Mouse (Mus musculus) neural tube, embryonic 11.5 days (tissue): Measurements from ENCODE around the gene Flt3. TPM values are rescaled to one million over a fixed set of nuclear protein-coding genes. Genes with fewer than 3 reads are reported as not detected.

ENCODE experiments used
- ATAC-seq: fragments of 200-750 bp; cut with Nextera tagmentation; 2 replicates; pipeline ENCODE4 v1.8.0; 2017; ENCODE audit warnings: moderate number of reproducible peaks, mild to moderate bottlenecking, moderate TSS enrichment, moderate library complexity; ENCODE audit not compliant: insufficient read depth, low FRiP score, low TSS enrichment
- DNase-seq: peaks from one replicate; pipeline ENCODE4 v3.0.0-alpha.2; 2015; ENCODE audit warnings: low spot score
- H3K27ac ChIP-seq: fragments of 300-500 bp; sonication (generic); 2 replicates; pipeline ENCODE4 v1.5.1; 2014; ENCODE audit warnings: low read depth, mild to moderate bottlenecking, low read length
- H3K27me3 ChIP-seq: fragments of 300-500 bp; sonication (generic); 2 replicates; pipeline ENCODE4 v1.6.1; 2014; ENCODE audit warnings: mild to moderate bottlenecking, low read length, mixed read lengths; ENCODE audit not compliant: control insufficient read depth, insufficient read depth
- H3K36me3 ChIP-seq: fragments of 300-500 bp; sonication (generic); 2 replicates; pipeline ENCODE4 v1.6.1; 2014; ENCODE audit warnings: mild to moderate bottlenecking, low read length, moderate library complexity, mixed read lengths; ENCODE audit not compliant: control insufficient read depth, insufficient read depth
- H3K4me1 ChIP-seq: fragments of 300-500 bp; sonication (generic); 2 replicates; pipeline ENCODE4 v1.6.1; 2014; ENCODE audit warnings: low read length, mixed read lengths; ENCODE audit not compliant: control insufficient read depth, insufficient read depth
- H3K4me2 ChIP-seq: fragments of 300-500 bp; sonication (generic); 2 replicates; pipeline ENCODE4 v1.6.1; 2014; ENCODE audit warnings: low read depth, mild to moderate bottlenecking, moderate library complexity
- H3K4me3 ChIP-seq: fragments of 300-500 bp; sonication (generic); 2 replicates; pipeline ENCODE4 v1.5.1; 2014; ENCODE audit warnings: low read depth, low read length
- H3K9ac ChIP-seq: fragments of 300-500 bp; sonication (generic); 2 replicates; pipeline ENCODE4 v1.6.1; 2014; ENCODE audit warnings: mild to moderate bottlenecking, low read length
- H3K9me3 ChIP-seq: fragments of 300-500 bp; sonication (generic); 2 replicates; pipeline ENCODE4 v1.6.1; 2016; ENCODE audit warnings: low read length; ENCODE audit not compliant: control insufficient read depth
- WGBS: fragments of 180-500 bp; shearing (Covaris S2); extraction: QIAGEN DNeasy Blood & Tissue Kit; methylation state at CpG from one replicate; pipeline ENCODE4 v1.1.7; 2014; 5-methylcytosine and 5-hydroxymethylcytosine counted together
- polyA plus RNA-seq: library from polyadenylated mRNA; unstranded; fragments of >200 nt; fragmentation: Nextera tagmentation; extraction: Ambion mirVana; gene quantifications from 2 replicates; pipeline ENCODE4 v1.2.1, GENCODE M21; 2014

The Flt3 gene
- polyA plus RNA-seq, 1 experiment from 2014 or later: 0.21 TPM

- Histone ChIP-seq H3K36me3 (no peaks in the 10 kb centered on the region), H3K9ac (no peak overlapping the region)
- ATAC-seq: no peak
Measured at GRCm38 (mm10) chr5:147395050-147395449, 5.2 kb downstream of the Flt3 start.

GRCm38 (mm10) chr5:147392667-147393213 is 7.5 kb downstream of the Flt3 start:
- 87% methylated on average over 12 of the region's 12 CpGs for WGBS
- no peak for ATAC-seq
- H3K27ac ChIP-seq: no peak overlapping the region
- no peak overlapping the region for H3K9ac ChIP-seq
- DNase-seq: no peak
- H3K4me2 ChIP-seq: no peak overlapping the region
- no peak overlapping the region for H3K4me3 ChIP-seq
- no peaks in the 10 kb centered on the region for H3K27me3 ChIP-seq
- H3K9me3 ChIP-seq: no peaks in the 10 kb centered on the region
- no peaks in the 10 kb centered on the region for H3K36me3 ChIP-seq
- H3K4me1 ChIP-seq: no peaks in the 10 kb centered on the region

More at GRCm38 (mm10) chr5:147395050-147395449, 5.2 kb downstream of the Flt3 start:
- Histone ChIP-seq H3K9me3 (no peaks in the 10 kb centered on the region), H3K4me3 (no peak overlapping the region), H3K4me2 (no peak overlapping the region), H3K27me3 (peaks cover 14% of the 10 kb centered on the region), H3K27ac (no peak overlapping the region), H3K4me1 (0 out of 2 replicates have a peak, but pooled peaks cover under 1% of the 10 kb centered on the region)
- no peak for DNase-seq
- WGBS: 13% methylated on average over 1 of the region's 1 CpGs

GRCm38 (mm10) chr5:147390772-147391171 is 9.5 kb downstream of the Flt3 start:
- ATAC-seq: no peak
- Histone ChIP-seq H3K9me3 (no peaks in the 10 kb centered on the region), H3K27ac (no peak overlapping the region), H3K9ac (no peak overlapping the region), H3K4me1 (no peaks in the 10 kb centered on the region), H3K27me3 (no peaks in the 10 kb centered on the region), H3K4me2 (no peak overlapping the region), H3K4me3 (no peak overlapping the region), H3K36me3 (no peaks in the 10 kb centered on the region)
- 88% methylated on average over 2 of the region's 2 CpGs for whole genome bisulfite sequencing
- DNase-seq: no peak

GRCm38 (mm10) chr5:147389052-147389451 is 11.2 kb downstream of the Flt3 start:
- H3K4me1 ChIP-seq: no peaks in the 10 kb centered on the region
- no peak overlapping the region for H3K4me3 ChIP-seq
- WGBS: 93% methylated on average over 5 of the region's 5 CpGs
- H3K27me3 ChIP-seq: no peaks in the 10 kb centered on the region
- ATAC-seq (no peak), DNase-seq (no peak)
- H3K27ac ChIP-seq: no peak overlapping the region
- H3K4me2 ChIP-seq: no peak overlapping the region
- H3K9ac ChIP-seq: no peak overlapping the region
- H3K9me3 ChIP-seq: no peaks in the 10 kb centered on the region
- H3K36me3 ChIP-seq: no peaks in the 10 kb centered on the region

- Histone ChIP-seq H3K27me3 (no peaks in the 10 kb centered on the region), H3K4me3 (no peak overlapping the region), H3K9me3 (no peaks in the 10 kb centered on the region), H3K9ac (no peak overlapping the region), H3K27ac (no peak overlapping the region), H3K4me2 (no peak overlapping the region), H3K4me1 (no peaks in the 10 kb centered on the region), H3K36me3 (no peaks in the 10 kb centered on the region)
- no peak for DNase-seq
- WGBS: 83% methylated on average over 9 of the region's 9 CpGs
- ATAC-seq: no peak
Measured at GRCm38 (mm10) chr5:147388376-147389008, 11.8 kb downstream of the Flt3 start.

- Histone ChIP-seq H3K27ac (no peak overlapping the region), H3K27me3 (no peaks in the 10 kb centered on the region), H3K9me3 (no peaks in the 10 kb centered on the region), H3K9ac (no peak overlapping the region), H3K4me1 (no peaks in the 10 kb centered on the region), H3K4me3 (no peak overlapping the region), H3K4me2 (no peak overlapping the region), H3K36me3 (no peaks in the 10 kb centered on the region)
- DNase-seq: no peak
- WGBS: 78% methylated on average over 13 of the region's 13 CpGs
- no peak for ATAC-seq
Measured at GRCm38 (mm10) chr5:147386865-147387264, 13.4 kb downstream of the Flt3 start.

GRCm38 (mm10) chr5:147381396-147381795 is 18.9 kb downstream of the Flt3 start:
- no peak overlapping the region for H3K4me3 ChIP-seq
- ATAC-seq (no peak), DNase-seq (no peak)
- H3K27me3 ChIP-seq: no peaks in the 10 kb centered on the region
- no peak overlapping the region for H3K9ac ChIP-seq
- no peaks in the 10 kb centered on the region for H3K4me1 ChIP-seq
- no peaks in the 10 kb centered on the region for H3K9me3 ChIP-seq
- H3K27ac ChIP-seq: no peak overlapping the region
- H3K4me2 ChIP-seq: no peak overlapping the region
- WGBS: 91% methylated on average over 10 of the region's 10 CpGs
- H3K36me3 ChIP-seq: no peaks in the 10 kb centered on the region

- WGBS: 82% methylated on average over 3 of the region's 3 CpGs
- no peak overlapping the region for H3K27ac ChIP-seq
- H3K4me3 ChIP-seq: no peak overlapping the region
- no peaks in the 10 kb centered on the region for H3K36me3 ChIP-seq
- no peaks in the 10 kb centered on the region for H3K27me3 ChIP-seq
- no peak overlapping the region for H3K9ac ChIP-seq
- H3K9me3 ChIP-seq: no peaks in the 10 kb centered on the region
- H3K4me2 ChIP-seq: no peak overlapping the region
- H3K4me1 ChIP-seq: no peaks in the 10 kb centered on the region
- ATAC-seq (no peak), DNase-seq (no peak)
Measured at GRCm38 (mm10) chr5:147379481-147379880, 20.8 kb downstream of the Flt3 start.

GRCm38 (mm10) chr5:147370276-147370675 is 30.0 kb downstream of the Flt3 start:
- no peaks in the 10 kb centered on the region for H3K36me3 ChIP-seq
- WGBS: 89% methylated on average over 8 of the region's 8 CpGs
- no peak for ATAC-seq
- H3K4me1 ChIP-seq: no peaks in the 10 kb centered on the region
- H3K4me3 ChIP-seq: no peak overlapping the region
- no peak for DNase-seq
- no peaks in the 10 kb centered on the region for H3K9me3 ChIP-seq
- no peak overlapping the region for H3K4me2 ChIP-seq
- H3K27me3 ChIP-seq: no peaks in the 10 kb centered on the region
- H3K9ac ChIP-seq: no peak overlapping the region
- H3K27ac ChIP-seq: no peak overlapping the region
